Mouse (Mus musculus) stomach, embryonic 14.5 days (tissue): Measurements from ENCODE around the gene Atf6b. TPM values are rescaled to one million over a fixed set of nuclear protein-coding genes. Genes with fewer than 3 reads are reported as not detected.
A peak's percentile ranks its signal among the peaks of the same experiment; 100 is the strongest.

ENCODE experiments used
- ATAC-seq: fragments of 200-750 bp; cut with Nextera tagmentation; 2 replicates; pipeline ENCODE4 v1.8.0; 2017; ENCODE audit warnings: low read depth, moderate TSS enrichment; ENCODE audit not compliant: insufficient number of reproducible peaks, insufficient read depth, low FRiP score
- H3K27ac ChIP-seq: fragments of 300-500 bp; sonication (generic); 2 replicates; pipeline ENCODE4 v1.5.1; 2014; ENCODE audit warnings: mild to moderate bottlenecking, low read length, moderate library complexity, mixed read lengths
- H3K27me3 ChIP-seq: fragments of 300-500 bp; sonication (generic); 2 replicates; pipeline ENCODE4 v1.6.1; 2014; ENCODE audit warnings: low read length, control low read depth, mixed read lengths; ENCODE audit not compliant: control insufficient read depth, insufficient read depth
- H3K36me3 ChIP-seq: fragments of 300-500 bp; sonication (generic); 2 replicates; pipeline ENCODE4 v1.6.1; 2014; ENCODE audit warnings: mild to moderate bottlenecking, control low read depth, low read length, moderate library complexity, mixed read lengths; ENCODE audit not compliant: control insufficient read depth, insufficient read depth
- H3K4me1 ChIP-seq: fragments of 300-500 bp; sonication (generic); 2 replicates; pipeline ENCODE4 v1.6.1; 2014; ENCODE audit warnings: low read length, control low read depth, mixed read lengths; ENCODE audit not compliant: control insufficient read depth, insufficient read depth
- H3K4me2 ChIP-seq: fragments of 300-500 bp; sonication (generic); replicated peaks from 2 replicates; pipeline ENCODE4 v1.6.1; 2014; ENCODE audit warnings: low read depth, low read length, control low read depth
- H3K4me3 ChIP-seq: fragments of 300-500 bp; sonication (generic); 2 replicates; pipeline ENCODE4 v1.5.1; 2014; ENCODE audit warnings: low read depth, low read length, control low read depth
- H3K9ac ChIP-seq: fragments of 300-500 bp; sonication (generic); replicated peaks from 2 replicates; pipeline ENCODE4 v1.6.1; 2014; ENCODE audit warnings: low read depth, mild to moderate bottlenecking, control low read depth, low read length, moderate library complexity, mixed read lengths
- H3K9me3 ChIP-seq: fragments of 300-500 bp; sonication (generic); 2 replicates; pipeline ENCODE4 v1.6.1; 2016; ENCODE audit warnings: low read depth, low read length, control low read depth; ENCODE audit not compliant: control insufficient read depth
- WGBS: fragments of 180-500 bp; shearing (Covaris S2); extraction: QIAGEN DNeasy Blood & Tissue Kit; methylation state at CpG from one replicate; pipeline ENCODE4 v1.1.7; 2014; 5-methylcytosine and 5-hydroxymethylcytosine counted together
- polyA plus RNA-seq: library from polyadenylated mRNA; unstranded; fragments of >200 nt; fragmentation: Nextera tagmentation; extraction: Ambion mirVana; gene quantifications from 2 replicates; pipeline ENCODE4 v1.2.1, GENCODE M21; 2014

The Atf6b gene
- polyA plus RNA-seq: 56.5 and 58.3 TPM in 2 replicates

GRCm38 (mm10) chr17:34646906-34647787 lies at the start of gene Atf6b:
Gene Atf6b (plus strand): TSS chr17:34647146.
- Histone ChIP-seq H3K27ac (peak within 1 kb of the TSS; percentile 49), H3K9me3 (no peaks in the 10 kb centered on the region), H3K4me3 (peak within 1 kb of the TSS; percentile 91), H3K9ac (peak within 1 kb of the TSS; percentile 84), H3K4me2 (peak within 1 kb of the TSS; percentile 91), H3K36me3 (peaks cover 27% of the 10 kb centered on the region), H3K4me1 (peaks cover 6% of the 10 kb centered on the region; the same call in 1 of the 2 replicates), H3K27me3 (no peaks in the 10 kb centered on the region)
- ATAC-seq: peak; percentile 97
- whole genome bisulfite sequencing: 1% methylated on average over 64 of the region's 66 CpGs

- peak within 1 kb of the TSS; percentile 58; the same call in 1 of the 2 replicates for H3K27ac ChIP-seq
- H3K4me2 ChIP-seq: no peak within 1 kb of the TSS
- ATAC-seq: no peak
- 0 out of 2 replicates have a peak within 1 kb of the TSS, but pooled peaks have one; percentile 14 for H3K9ac ChIP-seq
- H3K27me3 ChIP-seq: no peaks in the 10 kb centered on the region
- peaks cover 26% of the 10 kb centered on the region for H3K36me3 ChIP-seq
- H3K4me3 ChIP-seq: no peak within 1 kb of the TSS
- H3K9me3 ChIP-seq: no peaks in the 10 kb centered on the region
- 17% methylated on average over 6 of the region's 6 CpGs for WGBS
- H3K4me1 ChIP-seq: peaks cover 36% of the 10 kb centered on the region; the same call in 1 of the 2 replicates
Observed at GRCm38 (mm10) chr17:34597566-34598095, 49.3 kb upstream of the Atf6b start, which contains the start of gene Ager. Gene Ager (plus strand): TSS chr17:34597862.

GRCm38 (mm10) chr17:34599891-34600290 lies 47.1 kb upstream of the Atf6b start:
- Histone ChIP-seq H3K4me1 (peaks cover 31% of the 10 kb centered on the region; the same call in 1 of the 2 replicates), H3K27me3 (no peaks in the 10 kb centered on the region), H3K36me3 (peaks cover 21% of the 10 kb centered on the region; the same call in 1 of the 2 replicates), H3K9me3 (no peaks in the 10 kb centered on the region), H3K4me3 (no peak overlapping the region), H3K9ac (no peak overlapping the region), H3K4me2 (no peak overlapping the region), H3K27ac (no peak overlapping the region)
- 79% methylated on average over 9 of the region's 9 CpGs for WGBS
- no peak for ATAC-seq

- H3K4me3 ChIP-seq: no peak overlapping the region
- H3K27me3 ChIP-seq: no peaks in the 10 kb centered on the region
- H3K36me3 ChIP-seq: peaks cover 9% of the 10 kb centered on the region; the same call in 1 of the 2 replicates
- H3K4me1 ChIP-seq: peaks cover 32% of the 10 kb centered on the region
- H3K27ac ChIP-seq: no peak overlapping the region
- ATAC-seq: no peak
- H3K4me2 ChIP-seq: 0 out of 2 replicates have a peak overlapping the region, but pooled peaks have one; percentile 90
- 88% methylated on average over 12 of the region's 12 CpGs for WGBS
- H3K9ac ChIP-seq: no peak overlapping the region; the same call in 1 of the 2 replicates
- H3K9me3 ChIP-seq: no peaks in the 10 kb centered on the region
Observed at GRCm38 (mm10) chr17:34601796-34602195, 45.1 kb upstream of the Atf6b start.

- peak within 1 kb of the TSS; percentile 84 for H3K9ac ChIP-seq
- H3K4me2 ChIP-seq: peak within 1 kb of the TSS; percentile 95
- H3K4me3 ChIP-seq: peak within 1 kb of the TSS; percentile 76
- under 1% methylated on average over 30 of the region's 30 CpGs for WGBS
- H3K9me3 ChIP-seq: no peaks in the 10 kb centered on the region
- ATAC-seq: peak; percentile 94
- no peaks in the 10 kb centered on the region for H3K27me3 ChIP-seq
- peak within 1 kb of the TSS; percentile 93 for H3K27ac ChIP-seq
- peaks cover 9% of the 10 kb centered on the region; the same call in 1 of the 2 replicates for H3K36me3 ChIP-seq
- H3K4me1 ChIP-seq: peaks cover 27% of the 10 kb centered on the region
Observed at GRCm38 (mm10) chr17:34603375-34604060, 43.4 kb upstream of the Atf6b start, which contains the start of gene Rnf5. Gene Rnf5 (minus strand): TSS chr17:34603690.

- Histone ChIP-seq H3K27ac (peak within 1 kb of the TSS; percentile 93), H3K4me3 (peak within 1 kb of the TSS; percentile 76), H3K4me2 (peak within 1 kb of the TSS; percentile 95), H3K4me1 (peaks cover 27% of the 10 kb centered on the region), H3K9me3 (no peaks in the 10 kb centered on the region), H3K27me3 (no peaks in the 10 kb centered on the region), H3K36me3 (peaks cover 9% of the 10 kb centered on the region; the same call in 1 of the 2 replicates), H3K9ac (peak within 1 kb of the TSS; percentile 84)
- ATAC-seq: peak; percentile 89
- under 1% methylated on average over 33 of the region's 35 CpGs for whole genome bisulfite sequencing
Observed at GRCm38 (mm10) chr17:34604061-34604508, 42.9 kb upstream of the Atf6b start, which contains the start of gene Agpat1. Gene Agpat1 (plus strand): TSS chr17:34604262.

GRCm38 (mm10) chr17:34604511-34605237 lies 42.3 kb upstream of the Atf6b start:
- Histone ChIP-seq H3K9me3 (no peaks in the 10 kb centered on the region), H3K4me3 (peak overlapping the region; percentile 73), H3K9ac (peak overlapping the region; percentile 41), H3K4me1 (peaks cover 27% of the 10 kb centered on the region), H3K27ac (peak overlapping the region; percentile 93), H3K36me3 (peaks cover 9% of the 10 kb centered on the region; the same call in 1 of the 2 replicates), H3K27me3 (no peaks in the 10 kb centered on the region), H3K4me2 (peak overlapping the region; percentile 95)
- 0 out of 2 replicates have a peak, but pooled peaks have one; percentile 0 for ATAC-seq
- 16% methylated on average over 24 of the region's 24 CpGs for WGBS
